Mouse (Mus musculus): ENCODE data around the gene Klf11.
"Not testable (repeated sequence)": the region's sequence is repeated elsewhere in the genome, so short reads cannot be mapped to it uniquely, and the experiment has no call there.

Klf11 gene

DNA sequence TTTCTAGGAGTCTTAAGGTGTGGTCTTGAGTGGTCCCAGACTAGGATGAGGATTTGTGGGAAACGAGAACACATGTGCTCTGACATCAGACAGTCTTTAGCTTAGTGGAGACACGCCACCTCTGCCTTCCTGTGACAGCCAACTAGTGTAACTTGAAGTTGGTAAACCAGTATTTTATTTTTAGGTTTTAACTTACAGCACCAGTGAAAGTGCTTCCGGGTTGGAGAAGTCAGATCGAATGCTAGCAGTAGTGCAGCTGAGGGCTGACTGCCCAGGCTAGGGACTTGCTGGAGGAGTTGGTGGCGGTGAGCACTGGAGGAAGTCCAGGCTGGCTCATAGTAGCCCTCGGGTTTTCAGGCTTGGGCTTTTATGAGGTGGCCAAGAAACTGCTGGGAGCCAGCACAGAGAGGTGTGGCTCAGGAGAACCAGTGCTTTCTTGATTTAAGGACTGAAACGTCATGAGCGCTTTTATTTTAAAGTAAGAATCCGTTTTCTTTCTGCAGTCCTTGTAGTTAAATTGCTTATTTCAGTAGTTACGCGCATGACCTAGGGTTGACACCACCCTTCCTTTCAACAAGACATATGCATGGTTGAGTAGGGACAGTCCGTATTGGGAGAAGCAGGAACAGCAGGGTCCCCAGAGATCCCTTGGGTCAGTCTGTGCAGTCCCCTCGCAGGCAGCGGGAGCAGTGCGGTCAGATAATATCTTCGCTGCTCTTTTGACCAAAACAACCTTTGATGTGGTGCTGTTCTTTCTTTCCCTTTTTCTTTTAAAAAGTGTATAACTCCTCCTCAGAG lies 3.2 kb downstream of the Klf11 start:
- DNase-seq (ENCODE audit: low spot score in 2 of 2): no peak

DNA sequence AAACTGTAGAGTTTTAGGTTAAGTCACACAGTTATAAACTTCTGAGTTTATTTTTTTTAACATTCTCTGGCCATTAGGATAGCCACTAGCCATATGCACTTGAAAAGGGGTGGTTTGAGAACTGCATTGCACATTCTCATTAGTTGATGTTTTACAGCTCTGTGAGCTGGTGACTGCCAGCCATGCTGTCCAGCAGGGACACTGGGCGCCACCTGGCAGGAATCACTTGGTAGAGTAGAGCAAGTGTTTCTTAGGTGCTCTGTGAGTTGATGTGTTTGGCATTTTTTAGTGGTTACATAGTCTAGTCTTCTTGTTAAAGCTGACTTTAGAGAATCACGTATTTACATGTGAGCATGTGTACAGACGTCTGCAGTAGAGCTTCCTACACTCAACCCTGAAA lies 5.4 kb downstream of the Klf11 start:
- no peak for DNase-seq (ENCODE audit: low spot score in 2 of 2)

DNA sequence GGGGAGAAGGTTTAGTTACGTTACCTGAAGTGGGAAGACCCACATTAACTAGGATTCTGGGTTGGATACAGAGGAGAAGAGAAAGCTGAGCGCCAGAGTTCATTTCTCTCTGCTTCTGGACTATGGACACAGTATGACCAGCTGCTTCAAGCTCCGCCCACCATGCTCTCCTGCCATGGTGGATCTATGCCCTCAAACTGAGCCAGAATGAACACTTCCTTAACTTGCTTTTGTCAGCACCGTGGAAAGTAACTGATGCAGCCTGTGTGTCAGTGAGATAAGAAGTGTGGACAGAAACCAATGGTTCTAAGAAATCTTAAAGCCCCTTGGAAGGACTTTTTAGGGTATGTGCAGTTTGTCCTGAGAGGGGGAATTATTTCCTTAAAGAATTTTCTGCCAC lies 7.9 kb downstream of the Klf11 start:
- DNase-seq (ENCODE audit: low spot score in 2 of 2): no peak

DNA sequence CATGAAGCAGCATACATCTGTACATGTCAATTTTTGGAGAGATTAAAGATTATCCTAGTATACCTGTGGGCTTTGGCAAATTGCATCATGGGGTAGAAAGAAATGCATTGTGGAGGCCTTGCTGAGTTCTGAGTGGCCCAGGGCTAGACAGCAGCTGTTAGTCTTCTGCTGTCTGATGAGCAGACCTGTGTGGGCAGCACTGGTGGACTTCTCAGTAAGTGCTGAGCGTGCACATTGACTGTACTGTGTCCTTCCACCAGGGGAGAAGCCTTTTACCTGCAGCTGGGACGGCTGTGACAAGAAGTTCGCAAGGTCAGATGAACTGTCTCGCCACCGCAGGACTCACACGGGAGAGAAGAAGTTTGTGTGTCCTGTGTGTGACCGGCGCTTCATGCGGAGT lies 8.8 kb downstream of the Klf11 start:
- no peak for DNase-seq (ENCODE audit: low spot score in 2 of 2)

DNA sequence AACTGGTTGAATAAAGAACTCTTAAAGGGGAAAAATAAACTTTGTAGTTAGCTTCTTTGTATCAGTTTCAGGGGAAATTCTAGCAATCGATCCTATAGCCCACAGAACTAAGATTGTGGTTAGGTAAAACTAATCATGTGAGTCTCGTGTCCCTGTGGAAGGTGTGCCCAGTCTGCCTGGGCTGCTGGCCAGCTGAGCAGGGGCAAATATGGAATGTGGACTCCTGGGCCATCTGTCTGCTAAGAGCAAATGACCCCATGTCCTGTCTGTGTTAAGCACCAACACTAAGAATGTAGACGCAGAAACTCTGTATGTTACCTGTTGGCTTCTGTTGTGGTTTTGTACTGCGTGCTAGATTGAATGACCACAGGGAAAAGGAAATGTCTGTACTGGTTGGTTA lies 10.0 kb downstream of the Klf11 start:
- DNase-seq (ENCODE audit: low spot score in 2 of 2): no peak

DNA sequence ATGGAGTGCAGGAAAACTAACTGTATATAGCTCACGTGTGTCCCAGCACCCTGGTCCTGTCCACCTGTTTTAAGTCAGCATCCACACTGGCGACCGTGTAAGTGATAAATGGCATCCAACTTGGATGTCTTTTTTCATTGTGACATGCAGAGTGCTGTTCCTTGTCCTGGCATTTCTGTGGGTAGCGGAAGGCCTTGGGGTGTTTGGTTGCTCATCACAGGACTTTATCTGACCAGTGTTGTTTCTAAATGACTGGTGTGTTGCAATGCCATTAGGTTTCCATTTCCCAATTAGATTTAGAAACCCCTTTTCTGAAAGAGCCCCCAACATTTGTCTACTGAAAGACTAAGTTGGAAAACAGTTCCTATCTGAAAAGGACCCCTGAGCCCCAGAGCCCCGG lies 11.1 kb downstream of the Klf11 start:
- DNase-seq (ENCODE audit: low spot score in 2 of 2): no peak

DNA sequence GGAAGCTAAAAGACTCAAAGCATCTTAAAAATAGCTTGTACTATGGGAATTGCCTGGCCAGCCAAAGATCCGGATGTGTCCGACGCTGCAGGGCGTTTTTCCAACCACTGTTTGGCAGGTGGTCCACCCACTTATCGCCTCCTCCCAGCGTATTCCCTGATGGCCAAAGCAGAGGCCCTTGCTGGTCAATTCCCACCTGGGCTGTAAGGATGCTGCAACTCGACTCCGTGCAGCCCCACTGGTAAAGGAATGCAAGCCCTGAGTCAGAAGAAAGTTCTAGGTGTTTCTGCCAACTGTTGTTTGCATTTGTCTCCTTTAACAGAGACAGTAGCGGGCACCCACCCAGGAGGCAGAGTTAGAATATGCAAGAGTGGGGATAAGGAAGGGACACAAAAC lies 29.0 kb downstream of the Klf11 start:
- peak; percentile 43 to 68 for DNase-seq (ENCODE audit: low spot score in 2 of 2)

DNA sequence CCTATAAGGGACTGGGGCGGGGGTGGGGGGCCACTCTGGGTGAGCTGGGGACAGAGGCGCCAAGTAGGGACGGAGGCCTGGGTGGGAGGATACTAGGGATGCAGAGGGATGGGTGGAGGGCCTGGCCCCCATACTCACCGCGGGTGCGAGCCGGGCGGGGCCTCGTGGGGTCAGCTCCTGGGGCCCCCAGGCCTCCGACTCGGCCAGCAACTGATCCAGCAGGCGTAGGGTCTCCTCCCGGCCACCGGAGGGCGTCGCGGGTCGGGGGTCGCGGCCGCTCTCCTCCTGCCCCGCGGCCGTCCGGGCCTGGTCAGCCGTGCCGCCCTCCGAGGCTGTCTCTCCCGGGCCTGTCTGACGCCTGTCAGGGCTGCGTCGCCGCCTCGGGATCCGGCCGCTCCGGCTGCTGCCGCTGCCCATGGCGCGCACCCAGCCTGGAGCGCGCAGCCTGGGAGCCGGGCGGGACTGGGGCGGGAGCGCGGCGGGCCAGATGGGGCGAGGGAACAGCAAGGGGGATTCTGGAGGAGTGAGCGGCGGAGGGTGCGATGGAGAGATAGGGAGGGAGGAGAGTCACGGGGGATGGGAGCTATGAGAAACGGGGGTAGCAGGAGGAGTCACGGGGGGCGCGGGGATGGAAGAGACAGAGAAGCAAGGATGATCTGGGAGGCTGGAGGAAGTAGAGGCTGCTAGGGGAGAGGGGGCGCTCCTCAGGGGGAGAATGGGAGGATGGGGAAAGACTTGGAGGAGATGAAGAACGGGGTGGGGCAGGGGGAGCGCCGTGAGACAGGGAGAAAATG lies 29.6 kb downstream of the Klf11 start:
- no peak for DNase-seq (ENCODE audit: low spot score in 2 of 2)

DNA sequence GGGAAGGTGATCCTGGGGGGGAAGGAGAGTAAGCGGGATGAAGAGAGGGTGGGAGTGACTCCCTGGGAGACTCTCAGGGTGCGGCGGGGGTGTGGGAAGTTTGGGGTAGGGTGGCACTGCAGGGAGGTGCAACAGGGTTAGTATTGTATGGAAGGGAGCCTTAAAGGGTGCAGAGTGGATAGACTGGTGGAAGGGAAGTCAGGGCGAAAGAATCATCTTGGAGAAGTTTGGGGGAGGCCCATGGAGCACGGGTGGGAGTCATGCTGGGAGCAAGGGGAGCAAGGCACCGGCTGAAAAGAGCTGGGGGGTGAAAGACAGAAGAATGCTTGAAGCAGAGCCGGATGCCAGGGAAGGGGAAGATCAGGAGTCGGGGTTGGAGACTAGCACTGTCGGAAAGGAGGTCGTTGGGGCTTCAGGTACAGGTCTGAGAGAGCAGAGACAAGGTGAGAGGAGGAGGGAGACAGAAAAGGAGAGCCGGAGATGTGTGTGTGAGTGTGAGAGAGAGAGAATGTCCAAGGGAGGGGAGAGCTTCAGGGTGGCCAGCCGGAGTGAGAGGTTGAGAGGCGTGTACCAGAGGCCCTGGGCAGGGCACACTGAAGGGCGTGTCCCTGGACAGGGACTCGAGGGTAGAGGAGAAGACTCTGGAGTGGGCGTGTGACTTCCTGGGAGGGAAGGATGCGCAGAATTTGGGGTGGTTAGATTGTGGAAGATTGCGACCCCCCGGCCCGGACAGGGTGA lies 30.4 kb downstream of the Klf11 start, which contains the start of gene Cys1:
Cys1 (minus strand) TSS at position 528 of the 738 bp plus-strand sequence.
- no peak for DNase-seq (ENCODE audit: low spot score in 2 of 2)

DNA sequence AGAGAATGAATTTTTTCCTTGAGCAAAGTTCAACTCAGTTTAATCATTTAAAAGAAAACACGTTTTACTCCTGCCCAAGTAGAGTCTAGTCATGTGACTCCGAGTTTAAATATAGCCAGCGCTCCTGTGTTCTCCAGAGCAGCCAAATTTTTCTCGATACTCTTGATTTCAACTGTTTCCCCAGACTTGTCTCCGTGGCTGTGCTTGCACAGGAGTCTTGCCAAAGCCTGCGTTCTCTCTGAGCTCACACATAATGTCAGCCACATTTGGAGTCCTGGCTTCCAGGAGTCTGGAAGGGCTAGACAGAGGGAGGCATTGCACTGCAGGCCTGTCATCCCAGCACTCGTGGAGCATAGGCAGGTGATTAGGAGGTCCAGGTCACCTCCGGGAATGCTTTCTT lies 31.5 kb downstream of the Klf11 start:
- peak; percentile 36 to 47 for DNase-seq (ENCODE audit: low spot score in 2 of 2)

DNA sequence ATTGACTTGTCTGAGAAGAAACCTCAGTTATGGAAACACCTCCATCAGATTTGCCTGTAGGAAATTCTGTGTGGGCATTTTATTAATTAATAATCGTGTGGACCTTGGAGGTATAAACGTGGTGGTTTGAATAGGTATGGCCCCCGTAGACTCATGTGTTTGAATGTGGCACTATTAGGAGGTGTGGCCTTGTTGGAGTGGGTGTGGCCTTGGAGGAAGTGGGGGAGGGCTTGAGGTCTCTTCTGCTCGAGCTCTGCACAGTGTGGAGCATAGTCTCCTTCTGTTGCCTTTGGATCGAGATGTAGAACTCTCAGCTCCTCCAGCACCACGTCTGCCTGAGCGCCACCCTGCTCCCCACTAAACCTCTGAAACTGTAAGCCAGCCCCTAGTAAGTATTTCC lies 32.4 kb downstream of the Klf11 start:
- no peak for DNase-seq (ENCODE audit: low spot score in 2 of 2)

DNA sequence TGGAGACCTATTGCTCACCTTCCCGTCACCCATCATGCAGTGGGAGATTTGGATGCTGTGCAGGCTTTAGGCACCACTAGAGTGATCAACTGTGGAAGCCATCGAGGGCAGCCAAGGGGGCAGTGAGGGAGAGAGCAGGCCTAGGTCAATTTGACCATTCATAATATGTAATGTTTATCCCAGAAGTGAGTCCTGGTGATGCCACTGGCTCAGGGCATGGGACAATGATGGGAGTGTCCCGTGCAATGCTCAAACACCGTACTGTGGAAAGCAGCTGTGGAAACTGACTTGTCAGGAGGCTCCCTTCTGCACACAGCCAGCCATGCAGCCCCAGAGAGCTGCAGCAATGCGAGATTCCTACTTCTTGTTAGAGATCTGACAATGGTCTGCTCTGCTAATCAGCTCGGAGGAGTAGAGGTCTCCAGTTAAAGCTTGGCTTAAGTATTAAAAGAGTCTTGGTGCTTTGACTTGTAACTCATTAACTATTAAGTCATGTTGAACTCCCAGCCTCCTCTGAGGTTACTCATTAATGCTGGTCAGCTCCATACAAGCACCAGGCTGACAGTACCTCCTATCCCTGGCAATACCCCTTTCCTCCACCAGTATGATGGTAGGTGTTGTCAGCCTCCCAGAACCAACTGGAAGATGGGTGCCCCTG lies 35.1 kb downstream of the Klf11 start:
- DNase-seq (ENCODE audit: low spot score in 2 of 2): no peak

DNA sequence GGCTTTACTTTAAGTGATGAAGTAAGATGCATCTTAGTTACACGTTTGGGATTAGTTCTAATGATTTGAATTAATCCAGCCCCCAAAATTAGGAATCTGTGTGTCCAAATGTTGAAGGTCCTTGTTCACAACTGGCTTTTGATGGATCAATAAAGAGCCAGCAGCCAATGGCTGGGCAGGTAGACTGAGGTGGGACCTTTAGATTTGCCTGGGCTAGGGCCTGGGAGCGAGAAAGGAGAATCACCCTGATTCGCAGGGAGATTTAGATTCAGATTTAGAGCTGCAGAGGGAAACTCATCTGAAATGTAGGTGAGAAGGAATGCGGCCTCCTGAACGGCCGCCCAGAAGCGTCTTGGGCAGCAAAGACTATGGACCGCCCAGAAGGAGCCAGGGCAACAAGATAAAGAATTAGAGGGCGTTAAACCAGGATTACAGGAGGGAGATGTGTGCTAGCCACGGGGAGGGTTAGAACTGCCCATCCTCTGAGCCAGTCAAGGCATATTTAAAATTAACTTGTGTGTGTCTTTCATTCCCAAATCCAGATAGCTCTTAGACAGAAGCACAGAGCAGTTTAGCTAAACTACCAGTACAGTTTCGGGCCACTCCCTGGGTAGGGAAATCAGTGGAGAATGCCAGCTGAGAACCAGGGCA lies 35.7 kb downstream of the Klf11 start:
- no peak for DNase-seq (ENCODE audit: low spot score in 2 of 2)

DNA sequence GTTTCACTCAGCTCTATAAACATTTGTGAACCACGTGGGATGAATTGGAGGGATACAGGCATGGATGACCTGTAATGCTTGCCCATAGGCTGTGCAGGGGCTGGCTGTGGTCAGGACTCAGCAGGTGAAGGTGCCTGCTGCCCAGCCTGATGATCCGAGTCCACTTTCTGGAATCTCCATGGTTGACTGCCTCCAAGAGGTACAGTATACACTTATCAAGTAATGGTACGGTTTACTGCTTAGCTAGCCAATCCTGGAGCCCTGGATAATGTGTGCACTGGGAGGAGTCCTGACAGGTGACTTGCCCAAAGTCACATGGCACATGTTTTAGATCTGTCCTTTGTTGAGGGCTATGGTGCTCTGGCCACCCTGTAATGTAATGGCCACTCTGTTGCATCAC lies 39.3 kb downstream of the Klf11 start:
- no peak for DNase-seq (ENCODE audit: low spot score in 2 of 2)

DNA sequence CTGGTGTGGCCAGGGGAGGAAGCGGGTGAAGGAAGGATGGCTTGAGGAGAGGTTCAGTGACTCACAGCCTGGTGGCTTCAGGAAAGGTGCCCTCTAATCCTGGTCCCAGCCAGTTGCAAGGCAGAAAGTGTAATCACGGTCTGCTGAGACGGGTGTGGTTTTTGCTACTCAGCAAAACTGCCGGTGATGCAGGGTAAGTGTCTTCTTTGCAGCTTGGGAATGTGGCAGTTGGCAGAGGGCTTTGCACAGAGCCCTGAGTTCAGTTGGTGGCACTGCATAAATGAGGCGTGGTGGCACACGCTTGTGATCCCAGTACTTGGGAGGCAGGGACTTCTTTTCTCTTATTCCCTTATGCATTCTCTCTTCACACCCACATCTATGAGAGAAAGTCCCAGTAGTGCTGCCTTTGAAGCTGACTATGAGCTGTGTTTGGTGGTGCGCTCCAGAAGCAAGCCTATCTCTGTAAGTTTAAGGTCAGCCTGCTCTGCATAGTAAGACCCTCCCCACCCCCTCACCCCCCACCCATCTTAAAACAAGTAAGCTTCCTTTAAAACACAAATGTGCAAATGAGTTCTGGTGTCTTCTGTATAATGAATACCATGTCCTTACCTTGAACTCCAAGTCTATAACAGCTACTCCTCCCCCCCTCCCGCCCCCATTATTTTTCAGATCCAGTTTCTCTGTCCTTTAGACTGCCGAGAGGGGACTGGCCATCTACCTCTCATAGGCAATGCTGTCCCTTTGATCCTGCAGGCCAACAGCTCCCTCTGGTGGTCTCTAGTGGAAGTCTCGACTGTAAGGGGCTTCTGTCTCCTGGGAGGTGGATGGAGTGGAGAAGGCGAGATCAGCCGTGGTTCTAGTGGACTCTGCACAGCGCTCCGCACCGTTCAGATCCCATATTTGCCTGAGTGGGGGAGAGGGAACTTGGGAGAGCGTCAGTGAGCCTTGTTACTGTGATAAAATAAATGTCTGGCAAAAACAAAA lies 45.7 kb downstream of the Klf11 start:
- DNase-seq (ENCODE audit: low spot score in 2 of 2): peak; percentile 88 to 92

DNA sequence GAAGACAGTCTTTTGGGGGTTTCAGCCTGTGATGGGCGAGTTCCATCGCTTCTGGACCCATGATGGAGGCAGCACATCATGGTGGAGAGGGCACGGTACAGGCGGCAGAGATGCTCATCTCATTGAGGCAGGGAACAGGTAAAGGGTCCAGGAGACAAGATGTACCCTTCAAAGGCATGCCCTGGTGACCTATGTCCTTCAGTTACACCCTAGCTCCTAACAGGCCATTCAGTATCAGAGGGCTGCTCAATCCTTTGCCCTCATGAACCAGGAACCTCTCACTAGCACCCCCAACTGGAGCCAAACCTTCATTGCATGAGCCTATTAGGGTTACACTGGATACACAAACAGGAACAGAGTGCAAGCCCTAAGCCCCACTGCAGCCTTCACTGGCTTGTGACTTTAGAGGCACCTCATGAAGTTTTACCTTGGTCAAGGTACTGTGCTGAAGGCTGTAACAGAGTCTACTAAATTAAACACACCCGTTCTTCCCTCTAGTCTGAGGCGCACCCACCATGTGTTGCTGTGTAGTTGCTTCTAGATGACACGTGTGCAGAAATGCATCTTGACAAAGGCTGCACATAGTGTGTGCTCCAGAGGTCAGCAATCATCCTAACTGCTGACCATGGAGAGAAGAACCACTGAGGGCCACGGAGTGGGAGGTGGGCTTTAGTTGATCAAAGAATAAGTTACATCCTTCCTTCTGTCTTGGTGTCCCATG lies 46.6 kb downstream of the Klf11 start:
- no peak for DNase-seq (ENCODE audit: low spot score in 2 of 2)

DNA sequence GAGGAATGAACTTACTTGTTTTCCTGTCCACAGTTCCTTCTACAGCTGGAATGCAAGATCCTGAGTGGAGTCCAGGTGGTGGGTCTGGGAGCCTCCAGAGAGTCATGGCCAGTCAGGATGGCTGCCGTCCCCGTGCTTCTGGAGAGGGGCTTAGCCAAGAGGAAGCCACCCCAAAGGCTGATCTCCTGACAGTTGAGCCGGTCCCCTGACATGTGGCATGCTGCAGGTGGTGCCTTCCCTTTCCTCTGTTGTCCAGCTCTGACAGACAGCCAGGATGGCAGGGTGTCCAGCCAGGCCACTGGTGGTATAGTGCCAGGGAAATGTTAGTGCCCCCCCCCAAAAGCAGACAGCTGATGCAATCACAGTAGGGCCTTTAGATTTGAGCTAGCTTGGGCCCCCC lies 47.4 kb downstream of the Klf11 start:
- DNase-seq (ENCODE audit: low spot score in 2 of 2): no peak

DNA sequence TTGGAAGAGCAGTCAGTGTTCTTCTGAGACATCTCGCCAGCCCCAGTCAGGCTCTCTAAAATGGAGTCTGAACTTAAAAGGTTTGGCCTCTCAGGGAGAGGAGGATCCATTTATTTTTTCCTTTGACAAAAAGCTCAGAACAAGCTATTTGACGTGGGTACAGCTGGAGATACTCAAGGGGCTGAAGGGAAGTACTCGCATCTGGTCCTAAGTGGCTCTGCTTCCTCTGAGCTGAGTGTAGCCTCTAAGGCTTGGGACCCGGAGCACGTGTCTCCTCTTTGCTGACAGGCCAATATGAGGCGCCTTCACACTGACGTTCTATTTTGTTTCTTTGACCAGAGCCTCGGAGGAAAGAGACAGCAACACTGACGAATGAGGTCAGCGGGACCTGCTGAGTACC lies 48.5 kb downstream of the Klf11 start:
- DNase-seq (ENCODE audit: low spot score in 2 of 2): no peak

DNA sequence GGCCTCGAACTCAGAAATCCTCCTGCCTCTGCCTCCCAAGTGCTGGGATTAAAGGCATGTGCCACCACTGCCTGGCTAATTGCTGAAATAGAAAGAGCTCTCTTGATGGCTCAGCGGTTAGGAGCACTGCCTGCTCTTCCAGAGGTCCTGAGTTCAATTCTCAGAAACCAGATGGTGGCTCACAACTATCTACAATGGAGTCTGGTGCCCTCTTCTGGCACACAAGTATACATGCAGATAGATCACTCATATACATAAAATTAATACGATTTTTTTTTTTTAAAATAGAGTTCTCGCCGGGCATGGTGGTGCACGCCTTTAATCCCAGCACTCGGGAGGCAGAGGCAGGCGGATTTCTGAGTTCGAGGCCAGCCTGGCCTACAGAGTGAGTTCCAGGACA lies 50.5 kb downstream of the Klf11 start:
- not testable (repeated sequence) for DNase-seq (ENCODE audit: low spot score in 2 of 2)

DNA sequence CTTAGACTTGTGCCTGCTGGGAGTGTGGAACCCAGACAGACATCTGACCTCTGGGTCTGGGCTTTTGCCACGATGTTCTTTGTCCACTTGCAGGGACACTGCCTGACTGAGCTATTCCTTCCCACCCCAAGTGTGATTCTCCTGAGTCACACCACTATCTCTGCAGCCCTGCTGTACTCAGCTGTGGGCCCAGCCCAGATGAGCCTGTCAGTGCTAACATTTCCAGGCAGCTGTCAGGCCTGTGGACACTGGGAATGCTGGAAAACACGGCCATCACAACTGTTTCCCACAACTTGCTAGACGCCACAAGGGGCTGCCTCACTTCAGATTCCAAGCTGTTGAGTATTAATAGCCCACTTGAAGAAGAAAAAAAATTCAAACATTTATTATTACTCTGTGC lies 51.9 kb downstream of the Klf11 start:
- DNase-seq (ENCODE audit: low spot score in 2 of 2): no peak

Data from right cerebral cortex, adult 2 months (tissue).